Comparison of ENCODE assay signal across 19 mouse cellular contexts in genomic region chr3:145439086-145439485, GRCm38 (mm10).
DNase-seq lines count a peak whose midpoint lies in the region; ATAC-seq and TF ChIP-seq lines count a peak whose summit lies in the region.
"Had no signal": no experiment of that assay in that cellular context is flagged by ENCODE, and none has a peak within 500 bp of the region (broad histone marks: within the 10 kb centered on the region; RNA-seq: fewer than 3 reads in every experiment).

No protein-coding gene starts in this region.

- in situ Hi-C loops in Patski (cut with MboI; ENCODE audit: low pct_unique_long_range_greater_than_20kb) = no loop called here

- no peak overlapping the region for H3K4me3 ChIP-seq in intestine, postnatal 0 days (ENCODE audit: low read depth, low read length)
- H3K4me3 ChIP-seq in intestine, embryonic 16.5 days (ENCODE audit: low read length) = no peak overlapping the region
- no peak overlapping the region for H3K4me3 ChIP-seq in liver, postnatal 0 days (ENCODE audit: low read depth, low read length)
- no peak overlapping the region for H3K4me3 ChIP-seq in liver, embryonic 12.5 days
- H3K4me3 ChIP-seq in stomach, postnatal 0 days (ENCODE audit: low read depth, low read length) = no peak overlapping the region
- H3K4me3 ChIP-seq: forebrain, embryonic 13.5 days; heart, embryonic 15.5 days; hindbrain, embryonic 15.5 days; intestine, embryonic 15.5 days had no signal

- no peaks in the 10 kb centered on the region for H3K4me1 ChIP-seq in intestine, postnatal 0 days (replicated peaks; ENCODE audit: control insufficient read depth, insufficient read depth, low read length)
- H3K4me1 ChIP-seq in intestine, embryonic 16.5 days (ENCODE audit: control insufficient read depth, insufficient read depth, low read length) = no peaks in the 10 kb centered on the region
- no peaks in the 10 kb centered on the region for H3K4me1 ChIP-seq in liver, postnatal 0 days (ENCODE audit: insufficient read depth)
- H3K4me1 ChIP-seq in liver, embryonic 12.5 days = no peaks in the 10 kb centered on the region
- H3K4me1 ChIP-seq in stomach, postnatal 0 days (replicated peaks; ENCODE audit: control insufficient read depth, insufficient read depth) = no peaks in the 10 kb centered on the region
- H3K4me1 ChIP-seq: heart, embryonic 15.5 days; hindbrain, embryonic 15.5 days; intestine, embryonic 15.5 days had no signal

- no peaks in the 10 kb centered on the region for H3K9me3 ChIP-seq in intestine, postnatal 0 days (ENCODE audit: control insufficient read depth)
- no peaks in the 10 kb centered on the region for H3K9me3 ChIP-seq in intestine, embryonic 16.5 days (ENCODE audit: control insufficient read depth, low read length)
- no peaks in the 10 kb centered on the region for H3K9me3 ChIP-seq in liver, postnatal 0 days (ENCODE audit: low read length)
- H3K9me3 ChIP-seq in liver, embryonic 12.5 days (replicated peaks) = no peaks in the 10 kb centered on the region
- H3K9me3 ChIP-seq in stomach, postnatal 0 days (ENCODE audit: control insufficient read depth, low read length) = no peaks in the 10 kb centered on the region
- H3K9me3 ChIP-seq: forebrain, embryonic 13.5 days; heart, embryonic 15.5 days; hindbrain, embryonic 15.5 days; intestine, embryonic 15.5 days had no signal

- POLR2A ChIA-PET in Patski (lab: Charles Lee) = interaction anchor here (0.6 kb wide), 1 partner anchor 134 kb away, joined by 5 read pairs; no protein-coding TSS in a partner anchor

- H3K9ac ChIP-seq in intestine, postnatal 0 days (ENCODE audit: low read depth, low read length) = no peak overlapping the region
- no peak overlapping the region for H3K9ac ChIP-seq in intestine, embryonic 16.5 days (ENCODE audit: low read depth, low read length)
- H3K9ac ChIP-seq in liver, postnatal 0 days (replicated peaks) = no peak overlapping the region
- H3K9ac ChIP-seq in liver, embryonic 12.5 days = no peak overlapping the region
- H3K9ac ChIP-seq in stomach, postnatal 0 days (ENCODE audit: low read length) = no peak overlapping the region
- H3K9ac ChIP-seq: forebrain, embryonic 13.5 days; heart, embryonic 15.5 days; hindbrain, embryonic 15.5 days; intestine, embryonic 15.5 days; liver, embryonic 14.5 days had no signal

- CTCF ChIA-PET in Patski (lab: Charles Lee) = interaction anchor here (1.2 to 8.0 kb wide), 7 partner anchors 8 to 32 kb away, joined by 3 to 68 read pairs (median 5); no protein-coding TSS in a partner anchor

- ATAC-seq in intestine, postnatal 0 days = no peak
- no peak for ATAC-seq in intestine, embryonic 16.5 days
- ATAC-seq in liver, postnatal 0 days = no peak
- no peak for ATAC-seq in liver, embryonic 12.5 days
- no peak for ATAC-seq in Patski
- ATAC-seq in stomach, postnatal 0 days (ENCODE audit: low FRiP score, low TSS enrichment) = no peak
- ATAC-seq: forebrain, embryonic 13.5 days; intestine, embryonic 15.5 days had no signal

- WGBS in intestine, postnatal 0 days = 83% methylated on average over 7 of the region's 7 CpGs
- 82% methylated on average over 7 of the region's 7 CpGs for WGBS in intestine, embryonic 16.5 days
- WGBS in liver, postnatal 0 days (ENCODE audit: insufficient replicate concordance) = 75% methylated on average over 7 of the region's 7 CpGs
- WGBS in liver, embryonic 12.5 days (ENCODE audit: insufficient replicate concordance) = 65% methylated on average over 7 of the region's 7 CpGs
- WGBS in stomach, postnatal 0 days = 82% methylated on average over 7 of the region's 7 CpGs

- no peaks in the 10 kb centered on the region for H3K36me3 ChIP-seq in intestine, postnatal 0 days (ENCODE audit: control insufficient read depth, insufficient read depth)
- H3K36me3 ChIP-seq in intestine, embryonic 16.5 days (ENCODE audit: control insufficient read depth, insufficient read depth, low read length) = no peaks in the 10 kb centered on the region
- H3K36me3 ChIP-seq in liver, postnatal 0 days (replicated peaks; ENCODE audit: insufficient read depth, low read length) = no peaks in the 10 kb centered on the region
- no peaks in the 10 kb centered on the region for H3K36me3 ChIP-seq in liver, embryonic 12.5 days
- H3K36me3 ChIP-seq in stomach, postnatal 0 days (ENCODE audit: control insufficient read depth, insufficient read depth, low read length) = no peaks in the 10 kb centered on the region
- H3K36me3 ChIP-seq: heart, embryonic 15.5 days; hindbrain, embryonic 15.5 days; intestine, embryonic 15.5 days had no signal

- no peak overlapping the region for H3K27ac ChIP-seq in intestine, postnatal 0 days (ENCODE audit: low read depth, low read length)
- no peak overlapping the region for H3K27ac ChIP-seq in intestine, embryonic 16.5 days (ENCODE audit: low read length)
- H3K27ac ChIP-seq in liver, postnatal 0 days (ENCODE audit: low read depth) = no peak overlapping the region
- no peak overlapping the region for H3K27ac ChIP-seq in liver, embryonic 12.5 days
- no peak overlapping the region for H3K27ac ChIP-seq in stomach, postnatal 0 days (replicated peaks)
- H3K27ac ChIP-seq: forebrain, embryonic 13.5 days; heart, embryonic 15.5 days; hindbrain, embryonic 15.5 days; intestine, embryonic 15.5 days; liver, embryonic 14.5 days had no signal

- no peak for DNase-seq in liver, postnatal 0 days
- DNase-seq in Patski (ENCODE audit: low read depth, low spot score) = no peak
- no peak for DNase-seq in stomach, postnatal 0 days (ENCODE audit: low spot score)
- DNase-seq in right cerebral cortex, adult 18-20 months = no peak
- DNase-seq: adrenal gland, postnatal 25 days; cerebellum, adult 9-10 months; gastrocnemius, postnatal 25 days; heart, postnatal 4 days; right cerebral cortex, postnatal 25 days; thymus, postnatal 25 days had no signal

- no peak for TF ChIP-seq EP300 in liver, postnatal 0 days (IDR thresholded peaks at IDR 0.05; ENCODE audit: low read depth)
- no peak for TF ChIP-seq EP300 in stomach, postnatal 0 days (optimal IDR thresholded peaks at IDR 0.05)

- no peaks in the 10 kb centered on the region for H3K27me3 ChIP-seq in intestine, postnatal 0 days (replicated peaks; ENCODE audit: control insufficient read depth, insufficient read depth, low read length)
- H3K27me3 ChIP-seq in intestine, embryonic 16.5 days (replicated peaks; ENCODE audit: control insufficient read depth, insufficient read depth, low read length) = no peaks in the 10 kb centered on the region
- no peaks in the 10 kb centered on the region for H3K27me3 ChIP-seq in liver, postnatal 0 days (ENCODE audit: insufficient read depth, low read length)
- H3K27me3 ChIP-seq in liver, embryonic 12.5 days (replicated peaks) = no peaks in the 10 kb centered on the region
- no peaks in the 10 kb centered on the region for H3K27me3 ChIP-seq in Patski
- no peaks in the 10 kb centered on the region for H3K27me3 ChIP-seq in stomach, postnatal 0 days (ENCODE audit: control insufficient read depth, insufficient read depth, low read length)
- H3K27me3 ChIP-seq: forebrain, embryonic 13.5 days; hindbrain, embryonic 15.5 days; intestine, embryonic 15.5 days had no signal

- TF ChIP-seq CTCF in intestine, postnatal 0 days (IDR thresholded peaks at IDR 0.05; ENCODE audit: low read depth) = peak; percentile 58
- TF ChIP-seq CTCF in liver, postnatal 0 days (IDR thresholded peaks at IDR 0.05; ENCODE audit: low read depth) = peak; percentile 32
- TF ChIP-seq CTCF in Patski (IDR thresholded peaks at IDR 0.05) = peak; percentile 29
- TF ChIP-seq CTCF in stomach, postnatal 0 days (IDR thresholded peaks at IDR 0.05; ENCODE audit: low read depth) = peak; percentile 54

- no peak overlapping the region for H3K4me2 ChIP-seq in intestine, postnatal 0 days (replicated peaks; ENCODE audit: low read depth)
- no peak overlapping the region for H3K4me2 ChIP-seq in intestine, embryonic 16.5 days (ENCODE audit: low read depth, low read length)
- no peak overlapping the region for H3K4me2 ChIP-seq in liver, postnatal 0 days (ENCODE audit: low read depth, low read length)
- no peak overlapping the region for H3K4me2 ChIP-seq in liver, embryonic 12.5 days
- H3K4me2 ChIP-seq in stomach, postnatal 0 days (replicated peaks; ENCODE audit: low read depth) = no peak overlapping the region
- H3K4me2 ChIP-seq: forebrain, embryonic 13.5 days; heart, embryonic 15.5 days; hindbrain, embryonic 15.5 days; intestine, embryonic 15.5 days; midbrain, embryonic 11.5 days had no signal
